Mouse (Mus musculus) G1E (cell line): ENCODE data around the gene Hs6st3.

Source experiments
- CTCF ChIP-seq: IDR thresholded peaks from 2 replicates; pipeline ENCODE4 v1.5.1; 2012; ENCODE audit warnings: low read depth, low read length, inconsistent platforms, mixed read lengths
- GATA1 ChIP-seq: IDR thresholded peaks from 2 replicates; pipeline ENCODE4 v1.6.1; 2012; ENCODE audit warnings: borderline replicate concordance, low read length, inconsistent platforms, mixed read lengths

GRCm38 (mm10) chr14:119908032-119908675 is 770.0 kb downstream of the Hs6st3 start:
- TF ChIP-seq GATA1 (no peak), CTCF (no peak)
